Mouse (Mus musculus) layer of hippocampus, adult 2 months (tissue): Measurements from ENCODE around the gene Klc2. TPM values are rescaled to one million over a fixed set of nuclear protein-coding genes. Genes with fewer than 3 reads are reported as not detected.
"Not testable (repeated sequence)": the region's sequence is repeated elsewhere in the genome, so short reads cannot be mapped to it uniquely, and the experiment has no call there.

Source experiments
- DNase-seq, 2 experiments: peaks; one replicate each; pipeline ENCODE4 v3.0.0; 2022; ENCODE audit warnings: low spot score in 2 of 2
- H3K27ac ChIP-seq: fragments of 200-600 bp; 2 replicates; pipeline ENCODE4 v1.8.1; 2022
- H3K4me3 ChIP-seq: fragments of 200-600 bp; 2 replicates; pipeline ENCODE4 v1.8.1; 2022; ENCODE audit warnings: mild to moderate bottlenecking
- CTCF ChIP-seq: fragments of 200-600 bp; conservative IDR thresholded peaks from 2 replicates; pipeline ENCODE4 v1.8.1; 2022; ENCODE audit warnings: antibody characterized with exemption, mild to moderate bottlenecking, moderate library complexity
- total RNA-seq, 2 experiments: library from RNA; stranded (reverse); gene quantifications; 2 replicates each; pipeline ENCODE4 v1.2.3; 2021

The Klc2 gene
- total RNA-seq, 2 experiments from 2014 or later, result 223 to 231 TPM

DNA sequence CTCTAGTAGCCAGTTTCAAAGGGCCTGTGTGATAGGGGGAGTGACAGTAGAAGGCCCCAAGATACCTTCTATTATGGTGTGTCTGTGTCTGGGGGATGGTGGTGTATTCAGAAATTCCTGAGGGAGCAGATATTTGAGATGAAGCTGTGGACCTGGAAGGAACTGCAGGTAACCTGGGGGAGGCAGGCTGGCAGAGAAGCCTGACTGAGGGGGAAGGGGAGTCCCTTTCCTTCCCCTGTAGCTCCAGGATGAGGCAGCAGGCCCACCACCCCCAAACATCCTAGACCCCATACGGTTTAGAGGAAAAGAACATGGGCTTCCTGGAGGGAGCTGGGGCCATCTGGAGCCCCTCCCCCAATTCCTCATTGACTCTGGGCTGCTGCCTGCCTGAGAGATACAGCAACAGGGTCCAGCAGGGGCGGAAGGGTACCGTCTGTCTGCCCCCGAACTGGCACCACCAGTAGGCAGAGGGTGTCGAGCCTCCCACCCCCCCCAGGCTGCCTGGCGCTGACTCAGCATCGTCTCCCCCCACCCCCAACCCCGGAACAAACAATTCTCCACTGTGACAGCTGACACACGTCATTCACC, 22.4 kb downstream of the Klc2 start:
- H3K27ac ChIP-seq, result peak overlapping the region; percentile 97
- H3K4me3 ChIP-seq, result peak overlapping the region; percentile 71
- peak; percentile 73 to 77 for DNase-seq
- TF ChIP-seq CTCF, result 0 out of 2 replicates have a peak, but pooled peaks have one; percentile 4

DNA sequence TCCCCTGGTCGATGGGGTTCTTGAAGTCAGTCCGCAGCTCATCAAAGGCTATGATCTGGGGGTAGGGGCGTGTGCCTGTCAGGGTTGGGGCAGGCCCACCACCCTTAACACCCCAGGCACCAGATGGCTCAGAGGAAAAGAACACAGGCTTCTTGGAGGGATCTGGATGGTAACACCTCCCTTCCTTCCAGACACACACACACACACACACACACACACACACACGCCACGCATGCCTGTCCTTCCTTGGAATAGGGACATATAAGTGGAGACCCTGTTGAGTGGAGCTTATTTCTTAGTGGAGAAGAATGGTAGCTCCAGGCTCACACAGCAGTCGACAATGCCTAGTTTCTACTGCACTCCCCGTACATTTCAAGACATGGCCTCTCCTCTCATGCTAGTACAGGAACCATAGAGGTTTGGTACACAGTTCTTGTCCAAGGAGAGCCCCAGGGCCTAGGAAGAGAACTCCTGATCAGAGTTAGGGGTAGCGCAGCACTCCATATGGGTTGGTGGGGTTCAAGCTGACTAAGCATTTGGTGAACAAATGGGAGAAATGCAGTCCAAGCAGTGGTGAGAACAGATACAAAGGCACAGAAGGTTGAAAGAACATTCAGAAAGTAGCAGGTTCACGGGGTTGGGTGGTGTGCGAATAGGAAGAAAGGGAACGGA, 23.5 kb downstream of the Klc2 start:
- TF ChIP-seq CTCF, result no peak
- DNase-seq, result no peak
- peak overlapping the region; percentile 97 for H3K27ac ChIP-seq
- peak overlapping the region; percentile 71 for H3K4me3 ChIP-seq

DNA sequence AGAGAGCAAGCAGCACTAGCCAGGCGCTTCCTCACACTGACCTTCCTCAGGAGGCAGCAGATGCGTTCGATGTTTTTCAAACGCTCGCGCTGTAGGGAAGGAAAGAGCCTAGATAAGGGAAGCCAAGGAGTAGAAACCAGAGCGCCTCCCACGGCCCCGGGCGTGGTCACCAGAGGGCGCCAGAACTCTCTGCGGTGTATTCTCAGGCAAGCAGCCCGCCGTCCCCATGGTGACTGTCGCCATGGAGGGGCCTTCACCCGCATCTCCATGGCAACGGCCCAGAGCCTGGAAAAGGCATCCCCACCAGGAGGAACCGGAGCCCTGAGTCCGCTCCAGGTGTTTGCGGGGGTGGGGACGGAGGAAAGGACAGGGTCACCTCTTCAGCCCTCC, 24.1 kb downstream of the Klc2 start:
- TF ChIP-seq CTCF, result peak; percentile 96
- DNase-seq, result peak; percentile 98 to 100
- Histone ChIP-seq H3K27ac (peak overlapping the region; percentile 97), H3K4me3 (peak overlapping the region; percentile 71)

DNA sequence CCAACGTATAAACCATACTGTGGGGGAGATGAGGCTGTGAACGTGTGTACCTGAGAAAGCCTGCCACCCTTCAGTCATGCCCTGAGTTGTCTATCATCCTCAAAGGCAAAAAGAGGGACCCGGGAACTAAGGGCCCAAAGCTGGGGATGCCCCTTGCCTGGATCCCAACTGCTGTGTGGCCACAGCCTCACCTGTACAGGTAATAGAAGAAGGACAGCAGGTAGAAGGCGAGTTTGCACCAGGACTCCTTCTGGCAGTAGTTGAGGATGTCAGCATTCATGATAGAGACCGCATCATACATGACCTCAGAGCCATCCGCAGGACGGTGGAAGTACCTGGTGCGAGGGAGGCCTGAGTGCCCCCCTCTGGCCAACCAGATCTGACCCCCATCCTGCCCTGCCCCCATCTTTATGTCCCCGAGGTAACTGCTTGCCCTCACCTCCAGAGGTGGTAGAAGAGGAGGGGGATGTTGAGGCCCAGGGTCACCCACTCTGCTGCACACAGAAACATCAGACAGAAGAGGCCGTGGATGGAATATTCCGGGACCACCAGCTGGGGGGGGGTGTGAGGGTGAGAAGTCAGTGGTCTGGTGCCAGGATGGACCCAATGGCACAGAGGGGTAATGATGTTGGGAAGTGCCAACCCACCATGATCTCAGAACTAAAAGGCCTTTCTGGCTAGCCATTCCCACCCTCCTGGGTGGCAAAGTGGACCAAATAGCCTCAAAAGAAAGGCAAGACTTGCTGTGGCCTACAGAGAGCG, 24.7 kb downstream of the Klc2 start:
- no peak for TF ChIP-seq CTCF
- Histone ChIP-seq H3K27ac (peak overlapping the region; percentile 97), H3K4me3 (peak overlapping the region; percentile 71)
- DNase-seq, result no peak

DNA sequence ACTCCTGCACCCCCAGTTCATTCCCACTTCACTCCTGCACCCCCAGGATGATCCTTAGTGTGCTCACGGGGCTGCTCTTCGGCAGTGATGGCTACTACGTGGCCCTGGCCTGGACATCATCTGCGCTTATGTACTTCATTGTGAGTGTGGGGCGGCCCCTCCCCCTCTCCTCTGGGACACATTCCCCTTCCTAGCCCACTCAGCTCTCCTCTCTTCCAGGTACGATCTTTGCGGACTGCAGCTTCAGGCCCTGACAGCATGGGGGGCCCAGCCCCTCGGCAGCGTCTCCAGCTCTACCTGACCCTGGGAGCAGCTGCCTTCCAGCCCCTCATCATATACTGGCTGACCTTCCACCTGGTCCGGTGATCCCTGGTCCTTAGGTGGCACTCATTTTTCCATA, 26.3 kb downstream of the Klc2 start:
- no peak overlapping the region for H3K4me3 ChIP-seq
- DNase-seq, result no peak
- no peak for TF ChIP-seq CTCF
- peak overlapping the region; percentile 97; the same call in 1 of the 2 replicates for H3K27ac ChIP-seq

DNA sequence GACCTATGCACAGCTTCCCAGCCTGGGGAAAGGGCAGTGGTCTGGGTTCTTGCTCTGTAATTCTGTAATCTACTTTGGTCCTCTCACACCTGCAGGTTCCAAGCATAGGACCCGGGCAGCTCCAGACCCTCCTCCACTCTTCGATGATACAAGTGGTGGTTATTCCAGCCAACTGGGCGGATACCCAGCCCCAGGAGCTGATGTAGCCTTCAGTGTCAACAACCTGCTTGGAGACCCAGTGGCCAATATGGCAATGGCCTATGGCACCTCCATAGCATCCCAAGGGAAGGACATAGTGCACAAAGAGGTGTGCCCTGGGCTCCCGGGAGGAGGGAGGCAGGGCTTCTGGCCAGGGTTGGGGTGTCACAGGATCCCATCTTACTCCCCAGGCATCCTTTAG, 29.0 kb downstream of the Klc2 start:
- Histone ChIP-seq H3K27ac (no peak overlapping the region), H3K4me3 (no peak overlapping the region; the same call in 1 of the 2 replicates)
- DNase-seq, result no peak
- no peak for TF ChIP-seq CTCF

DNA sequence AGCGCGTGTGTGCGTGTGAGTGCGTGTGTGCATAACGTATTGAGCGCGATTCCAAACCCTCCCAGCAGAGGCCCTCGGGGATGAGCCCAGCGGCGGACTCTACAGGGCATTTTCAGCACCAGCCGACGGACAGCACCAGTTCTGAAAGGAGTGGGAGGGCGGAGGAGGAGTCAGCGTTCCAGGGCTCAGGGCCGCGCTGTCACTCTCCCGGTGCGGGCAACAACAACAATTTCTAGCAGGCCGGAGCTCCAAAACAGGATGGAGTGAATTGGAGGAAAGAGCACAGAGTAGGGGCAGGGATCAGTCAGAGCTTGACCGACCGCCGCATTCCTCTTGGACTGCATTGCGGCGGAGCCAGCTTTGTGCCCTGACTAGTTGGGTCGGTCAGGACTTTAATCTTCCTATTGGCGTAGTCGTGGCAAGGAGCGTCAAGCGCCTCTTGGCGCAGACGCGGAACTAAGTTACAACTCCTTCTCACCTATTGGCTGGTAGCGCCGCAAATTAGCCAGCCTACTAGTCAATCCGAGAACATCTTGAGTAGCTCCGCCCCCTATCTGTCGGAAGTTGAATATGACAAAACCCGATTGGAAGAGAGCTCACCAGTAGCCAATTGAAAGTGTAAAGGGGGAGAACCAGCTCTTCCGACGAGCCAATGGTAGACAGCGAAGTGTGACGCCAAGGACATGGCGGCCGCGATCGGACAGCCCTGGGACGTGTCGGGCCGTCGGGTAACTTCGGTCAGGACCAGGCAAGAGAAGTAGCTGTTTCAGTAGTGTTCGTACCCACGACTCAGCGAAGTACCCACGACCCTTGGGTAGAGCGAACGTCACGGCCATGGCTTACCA, 30.3 kb downstream of the Klc2 start, which contains the start of gene Yif1a:
Gene Yif1a, plus strand, starts transcription at position 655 of the 845 bp plus-strand sequence.
- Histone ChIP-seq H3K27ac (peak within 1 kb of the TSS; percentile 91), H3K4me3 (peak within 1 kb of the TSS; percentile 93)
- peak; percentile 90 to 98 for DNase-seq
- TF ChIP-seq CTCF, result peak; percentile 65

DNA sequence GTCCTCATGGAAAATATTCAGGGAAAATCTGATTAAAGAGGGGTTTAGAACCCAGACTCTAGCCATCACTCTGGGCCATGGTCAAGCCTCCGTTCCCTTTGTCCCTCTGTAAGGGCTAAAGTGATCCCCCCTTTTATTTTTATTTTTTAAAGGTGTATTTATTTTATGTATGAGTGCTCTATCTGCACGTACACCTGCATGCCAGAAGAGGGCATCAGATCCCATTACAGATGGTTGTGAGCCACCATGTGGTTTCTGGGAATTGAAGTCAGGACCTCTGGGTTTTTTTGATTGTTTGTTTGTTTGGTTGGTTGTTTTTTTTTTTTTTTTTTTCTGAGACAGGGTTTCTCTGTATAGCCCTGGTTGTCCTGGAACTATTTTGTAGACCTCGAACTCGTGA, 31.8 kb downstream of the Klc2 start:
- TF ChIP-seq CTCF, result peak; percentile 74
- peak overlapping the region; percentile 99 for H3K27ac ChIP-seq
- DNase-seq, H3K4me3 ChIP-seq: not testable (repeated sequence)

DNA sequence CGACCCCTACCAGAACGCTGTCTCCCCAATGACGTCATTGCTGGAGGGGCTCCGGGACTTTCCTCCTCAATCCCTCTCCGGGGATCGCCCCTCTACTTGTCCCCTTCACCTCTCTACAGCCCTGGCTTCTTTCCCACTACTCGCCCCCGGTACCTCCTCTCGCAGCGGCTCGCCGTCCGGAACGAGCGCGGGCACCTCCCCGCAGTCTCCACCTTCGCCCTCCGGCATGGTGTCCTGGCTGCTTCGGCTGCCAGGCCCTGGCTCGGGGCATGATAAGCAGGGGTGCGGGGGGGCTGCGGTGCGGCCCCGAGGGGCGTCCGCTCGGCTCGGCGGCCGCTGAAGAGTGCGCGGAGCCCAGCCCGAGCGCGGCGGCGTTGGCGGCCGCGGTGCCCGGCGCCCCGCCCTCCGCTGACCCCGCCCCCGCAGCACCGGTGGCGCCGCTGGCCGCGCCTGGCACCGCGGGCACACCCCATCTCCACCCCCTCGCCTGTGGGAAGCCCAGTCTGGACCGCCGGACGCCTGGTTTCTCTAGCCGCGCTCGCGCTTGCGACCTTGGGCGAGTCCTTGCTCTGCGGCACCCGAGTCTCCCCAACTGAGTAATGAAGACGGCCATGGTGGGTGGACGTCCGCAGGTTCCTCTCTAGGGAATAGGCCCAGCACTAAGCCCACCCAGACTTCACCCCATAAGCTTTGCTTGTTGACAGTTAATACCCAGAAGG, 33.1 kb downstream of the Klc2 start, which contains the start of gene Tmem151a:
Gene Tmem151a, minus strand, starts transcription at position 387 of the 719 bp plus-strand sequence.
- Histone ChIP-seq H3K27ac (peak within 1 kb of the TSS; percentile 99), H3K4me3 (peak within 1 kb of the TSS; percentile 89)
- TF ChIP-seq CTCF, result no peak
- DNase-seq, result no peak

DNA sequence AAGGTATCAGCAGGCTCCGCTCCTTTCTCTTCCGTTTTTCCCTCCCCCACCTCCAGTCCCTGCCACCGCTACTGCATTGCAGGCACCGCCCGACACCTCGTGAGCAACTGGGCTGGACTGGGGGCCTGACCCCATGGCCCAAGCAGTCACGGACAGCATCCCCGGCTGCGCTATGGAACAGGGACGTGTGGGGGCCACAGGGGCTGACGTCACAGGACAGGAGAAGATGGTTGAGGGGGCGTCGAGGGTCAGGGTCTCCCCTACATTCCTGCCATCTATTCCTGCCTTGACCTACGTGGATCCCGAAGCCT, 33.6 kb downstream of the Klc2 start:
- Histone ChIP-seq H3K27ac (peak overlapping the region; percentile 99), H3K4me3 (peak overlapping the region; percentile 89)
- DNase-seq, result no peak
- TF ChIP-seq CTCF, result no peak

DNA sequence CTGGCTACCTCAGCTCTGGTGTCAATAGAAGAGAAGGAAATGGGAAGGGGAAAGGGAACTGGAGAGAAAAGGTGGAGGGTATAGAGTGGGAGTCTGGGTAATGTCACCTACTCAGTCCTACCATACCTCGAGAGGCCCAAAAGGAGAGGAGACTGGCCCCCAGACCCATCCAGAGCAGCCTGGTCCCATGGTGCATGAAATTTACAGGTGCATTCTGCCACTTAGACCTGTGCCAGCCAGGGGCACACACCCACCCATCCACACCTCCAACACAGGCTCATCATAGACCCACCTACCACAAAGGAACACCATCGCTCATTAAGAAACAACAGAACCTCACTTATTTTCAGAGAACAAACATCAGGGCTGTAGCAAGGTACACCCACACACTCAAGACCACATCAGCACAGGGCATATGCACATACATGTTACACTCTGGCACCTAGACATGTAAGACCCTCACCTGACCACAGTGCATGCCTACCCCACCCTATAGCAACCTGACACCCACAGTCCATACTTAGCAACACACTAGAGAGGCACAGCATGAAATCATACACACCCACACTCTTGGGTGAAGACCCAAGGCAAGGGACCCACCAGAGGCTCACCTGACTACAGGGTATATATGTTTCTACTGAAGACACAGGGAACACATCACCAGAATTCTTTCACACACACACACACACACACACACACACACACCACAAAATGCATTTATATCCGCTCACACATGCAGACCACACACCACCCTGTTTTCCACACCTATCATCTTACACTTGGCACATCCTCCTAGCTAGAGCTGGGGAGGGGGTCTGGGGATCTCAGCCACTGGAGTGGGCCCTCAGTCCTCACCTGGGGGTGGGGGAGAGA, 34.2 kb downstream of the Klc2 start:
- no peak for TF ChIP-seq CTCF
- peak overlapping the region; percentile 99 for H3K27ac ChIP-seq
- no peak for DNase-seq
- peak overlapping the region; percentile 89 for H3K4me3 ChIP-seq
